Mouse (Mus musculus) small intestine, adult 2 months (tissue): ENCODE measurements around the gene Ppp2r3d.

Experiments used
- CTCF ChIP-seq: fragments of 200-500 bp; IDR thresholded peaks from 2 replicates; pipeline ENCODE4 v1.5.1; 2012; ENCODE audit warnings: low read depth, mild to moderate bottlenecking, control low read depth, inconsistent platforms, low read length, moderate library complexity, mixed read lengths; ENCODE audit not compliant: insufficient replicate concordance, insufficient read length; ENCODE audit errors: extremely low read depth
- POLR2A ChIP-seq: fragments of 200-500 bp; IDR thresholded peaks from 2 replicates; pipeline ENCODE4 v1.6.1; 2012; ENCODE audit warnings: low read depth, mild to moderate bottlenecking, control low read depth, inconsistent platforms, low read length, moderate library complexity

GRCm38 (mm10) chr9:124478081-124478480 is 1.4 kb upstream of the Ppp2r3d start:
- no peak for TF ChIP-seq CTCF
- no peak for TF ChIP-seq POLR2A
